8 mouse cellular contexts compared by ENCODE assay signal in the genomic region with DNA sequence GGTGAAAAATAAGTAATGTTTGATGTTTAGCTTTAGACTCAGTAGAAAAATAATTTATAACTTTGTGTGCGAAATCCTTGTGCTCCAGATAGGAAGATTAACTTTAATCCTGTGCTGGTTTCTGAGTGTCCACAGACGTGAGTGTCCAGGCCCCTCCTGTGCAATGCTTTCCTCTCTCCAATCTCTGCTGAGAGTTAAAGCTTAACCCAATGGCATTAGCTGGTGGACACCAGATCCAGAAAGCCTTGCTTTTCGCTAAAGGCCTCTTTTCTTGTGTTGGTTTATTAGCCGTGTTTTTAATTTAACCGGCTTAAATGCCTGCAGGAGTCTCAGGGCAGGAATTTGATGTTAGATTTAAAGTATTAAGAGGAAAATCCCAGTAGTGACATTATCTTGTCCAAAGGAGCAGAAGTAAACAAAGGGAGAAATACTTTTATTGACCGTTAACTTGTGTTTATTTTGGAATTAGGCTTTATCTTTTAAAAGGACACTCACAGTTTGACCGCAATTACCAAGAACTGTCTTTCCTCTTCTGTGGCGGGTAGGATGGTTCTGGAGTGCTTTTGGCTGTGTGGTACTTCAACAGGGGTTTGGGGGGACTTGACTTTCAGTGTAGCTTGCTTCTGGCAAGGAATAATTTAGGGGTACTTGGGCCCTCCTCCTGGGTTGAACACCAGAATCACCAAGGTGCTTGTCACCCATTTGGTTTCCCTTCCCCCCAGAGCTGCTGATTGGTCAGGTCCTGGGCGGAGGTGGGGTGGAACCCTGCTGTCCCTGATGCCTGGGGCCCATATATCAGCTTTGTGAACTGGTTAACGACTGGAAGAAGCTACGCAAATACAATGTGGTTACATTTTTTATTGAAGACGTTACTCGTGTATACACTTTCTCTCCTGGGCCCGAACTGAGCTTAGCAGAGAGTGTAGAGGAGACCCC.
DNase-seq lines count a peak whose midpoint lies in the region; ATAC-seq lines count a peak whose summit lies in the region.

No protein-coding gene starts in this region.

- H3K4me1 ChIP-seq in hindbrain, embryonic 10.5 days (replicated peaks) = peaks cover 32% of the 10 kb centered on the region
- H3K4me1 ChIP-seq in liver, embryonic 16.5 days (ENCODE audit: control insufficient read depth, low read depth, low read length) = peaks cover 70% of the 10 kb centered on the region
- peaks cover 15% of the 10 kb centered on the region for H3K4me1 ChIP-seq in stomach, embryonic 14.5 days (ENCODE audit: control insufficient read depth, insufficient read depth, low read length)

- intact Hi-C loops in left cerebral cortex, postnatal 25 days (cut with DNase I) = no loop called here

- peak; percentile 41 to 60 for DNase-seq in heart, adult 18-20 months
- DNase-seq in heart, adult 8-10 months (ENCODE audit: low spot score) = no peak
- DNase-seq in c-Kit-negative CD71-positive TER-119-positive erythroid progenitor cells, embryonic 14.5 days (ENCODE audit: low read depth, low spot score) = peak; percentile 79
- no peak for DNase-seq in hindbrain, embryonic 10.5 days (ENCODE audit: low spot score)
- DNase-seq in left cerebral cortex, postnatal 25 days (ENCODE audit: low spot score in 2 of 2) = no peak
- DNase-seq in adipocyte (ENCODE audit: low spot score) = no peak

- H3K4me2 ChIP-seq in liver, embryonic 16.5 days (ENCODE audit: low read depth, low read length) = peak overlapping the region; percentile 81
- H3K4me2 ChIP-seq in stomach, embryonic 14.5 days (replicated peaks; ENCODE audit: low read depth, low read length) = peak overlapping the region; percentile 47

- ATAC-seq in liver, embryonic 16.5 days (ENCODE audit: low read depth) = peak; percentile 94
- ATAC-seq in stomach, embryonic 14.5 days (ENCODE audit: insufficient number of reproducible peaks, insufficient read depth, low FRiP score, low read depth) = peak; percentile 74; the same call in 1 of the 2 replicates

- peak overlapping the region; percentile 47 for H3K4me3 ChIP-seq in hindbrain, embryonic 10.5 days
- H3K4me3 ChIP-seq in liver, embryonic 16.5 days (ENCODE audit: low read depth, low read length) = peak overlapping the region; percentile 64
- peak overlapping the region; percentile 19 for H3K4me3 ChIP-seq in stomach, embryonic 14.5 days (ENCODE audit: low read depth, low read length)

- 42% methylated on average over 14 of the region's 14 CpGs for WGBS in hindbrain, embryonic 10.5 days
- WGBS in liver, embryonic 16.5 days (ENCODE audit: insufficient replicate concordance) = 16% methylated on average over 14 of the region's 14 CpGs
- 41% methylated on average over 14 of the region's 14 CpGs for WGBS in stomach, embryonic 14.5 days

- peak overlapping the region; percentile 81 for H3K27ac ChIP-seq in hindbrain, embryonic 10.5 days
- H3K27ac ChIP-seq in liver, embryonic 16.5 days (ENCODE audit: low read length) = peak overlapping the region; percentile 96
- no peak overlapping the region for H3K27ac ChIP-seq in stomach, embryonic 14.5 days (ENCODE audit: low read length)

- H3K9ac ChIP-seq in liver, embryonic 16.5 days (ENCODE audit: low read depth, low read length) = peak overlapping the region; percentile 76
- no peak overlapping the region; the same call in 1 of the 2 replicates for H3K9ac ChIP-seq in stomach, embryonic 14.5 days (replicated peaks; ENCODE audit: low read depth, low read length)

- H3K36me3 ChIP-seq in hindbrain, embryonic 10.5 days = no peaks in the 10 kb centered on the region
- peaks cover 10% of the 10 kb centered on the region; the same call in 1 of the 2 replicates for H3K36me3 ChIP-seq in liver, embryonic 16.5 days (ENCODE audit: control insufficient read depth, insufficient read depth)
- no peaks in the 10 kb centered on the region for H3K36me3 ChIP-seq in stomach, embryonic 14.5 days (ENCODE audit: control insufficient read depth, insufficient read depth, low read length)

- H3K9me3 ChIP-seq in hindbrain, embryonic 10.5 days = no peaks in the 10 kb centered on the region
- no peaks in the 10 kb centered on the region for H3K9me3 ChIP-seq in liver, embryonic 16.5 days (replicated peaks; ENCODE audit: control insufficient read depth, low read length)
- no peaks in the 10 kb centered on the region for H3K9me3 ChIP-seq in stomach, embryonic 14.5 days (ENCODE audit: control insufficient read depth, low read depth, low read length)

- peaks cover 5% of the 10 kb centered on the region; the same call in 1 of the 2 replicates for H3K27me3 ChIP-seq in hindbrain, embryonic 10.5 days (ENCODE audit: insufficient read depth, poor library complexity, severe bottlenecking)
- no peaks in the 10 kb centered on the region for H3K27me3 ChIP-seq in liver, embryonic 16.5 days (ENCODE audit: control insufficient read depth, insufficient read depth, low read depth, low read length)
- H3K27me3 ChIP-seq in stomach, embryonic 14.5 days (ENCODE audit: control insufficient read depth, insufficient read depth, low read length) = no peaks in the 10 kb centered on the region

Comparison
In these comparisons a context has a peak if more than half of its experiments do, and no peak if none do; other contexts are left out.
1. DNase-seq: peak in heart, adult 18-20 months (2 of 2) and c-Kit-negative CD71-positive TER-119-positive erythroid progenitor cells, embryonic 14.5 days (single experiment); none in heart, adult 8-10 months (single experiment), hindbrain, embryonic 10.5 days (single experiment), left cerebral cortex, postnatal 25 days (0 of 2) and adipocyte (single experiment).
2. Peak in every context shown above with its lines, with median percentiles within 50 percentile points of each other: H3K4me3 ChIP-seq.